Mouse (Mus musculus) thymus, adult 2 months (tissue): Measurements from ENCODE around the gene Mcrs1. TPM values are rescaled to one million over a fixed set of nuclear protein-coding genes. Genes with fewer than 3 reads are reported as not detected.
"Not testable (repeated sequence)": the region's sequence is repeated elsewhere in the genome, so short reads cannot be mapped to it uniquely, and the experiment has no call there.

Experiments used
- DNase-seq: peaks from one replicate; pipeline ENCODE4 v3.0.0; 2021
- H3K27ac ChIP-seq: fragments of 200-500 bp; 2 replicates; pipeline ENCODE4 v1.5.1; 2012; ENCODE audit warnings: low read length, control low read depth; ENCODE audit not compliant: control insufficient read depth, insufficient read depth
- H3K27me3 ChIP-seq: fragments of 200-500 bp; 2 replicates; pipeline ENCODE4 v1.6.1; 2012; ENCODE audit warnings: mild to moderate bottlenecking, low read length, moderate library complexity, mixed read lengths; ENCODE audit not compliant: control insufficient read depth, insufficient read depth
- H3K36me3 ChIP-seq: fragments of 200-500 bp; 2 replicates; pipeline ENCODE4 v1.6.1; 2012; ENCODE audit warnings: mild to moderate bottlenecking, low read length, moderate library complexity; ENCODE audit not compliant: control insufficient read depth, insufficient read depth
- H3K4me1 ChIP-seq: fragments of 200-500 bp; replicated peaks from 2 replicates; pipeline ENCODE4 v1.6.1; 2012; ENCODE audit warnings: low read length; ENCODE audit not compliant: control insufficient read depth, insufficient read depth
- H3K4me3 ChIP-seq: fragments of 200-500 bp; 2 replicates; pipeline ENCODE4 v1.5.1; 2012; ENCODE audit warnings: mild to moderate bottlenecking, low read length, control low read depth, moderate library complexity; ENCODE audit not compliant: control insufficient read depth, insufficient read depth
- CTCF ChIP-seq: fragments of 200-500 bp; IDR thresholded peaks from 2 replicates; pipeline ENCODE4 v1.5.1; 2012; ENCODE audit warnings: mild to moderate bottlenecking, control low read depth, low read length, moderate library complexity, borderline replicate concordance; ENCODE audit not compliant: control insufficient read depth, poor library complexity, insufficient read depth; ENCODE audit errors: extremely low read depth
- POLR2A ChIP-seq: fragments of 200-500 bp; IDR thresholded peaks from 2 replicates; pipeline ENCODE4 v1.6.1; 2012; ENCODE audit warnings: mild to moderate bottlenecking, low read length, control low read depth, moderate library complexity; ENCODE audit not compliant: control insufficient read depth, poor library complexity, insufficient read depth; ENCODE audit errors: extremely low read depth
- WGBS: fragments of 180-500 bp; shearing (Covaris S2); methylation state at CpG from one replicate; pipeline ENCODE4 v1.1.7; 2018; 5-methylcytosine and 5-hydroxymethylcytosine counted together
- polyA plus RNA-seq: library from polyadenylated mRNA; depleted of rRNA; stranded (reverse); fragments of >200 nt; gene quantifications from 2 replicates; pipeline ENCODE4 v1.2.3, GENCODE M21; 2012

The Mcrs1 gene
- polyA plus RNA-seq, 1 experiment: 131 TPM

DNA sequence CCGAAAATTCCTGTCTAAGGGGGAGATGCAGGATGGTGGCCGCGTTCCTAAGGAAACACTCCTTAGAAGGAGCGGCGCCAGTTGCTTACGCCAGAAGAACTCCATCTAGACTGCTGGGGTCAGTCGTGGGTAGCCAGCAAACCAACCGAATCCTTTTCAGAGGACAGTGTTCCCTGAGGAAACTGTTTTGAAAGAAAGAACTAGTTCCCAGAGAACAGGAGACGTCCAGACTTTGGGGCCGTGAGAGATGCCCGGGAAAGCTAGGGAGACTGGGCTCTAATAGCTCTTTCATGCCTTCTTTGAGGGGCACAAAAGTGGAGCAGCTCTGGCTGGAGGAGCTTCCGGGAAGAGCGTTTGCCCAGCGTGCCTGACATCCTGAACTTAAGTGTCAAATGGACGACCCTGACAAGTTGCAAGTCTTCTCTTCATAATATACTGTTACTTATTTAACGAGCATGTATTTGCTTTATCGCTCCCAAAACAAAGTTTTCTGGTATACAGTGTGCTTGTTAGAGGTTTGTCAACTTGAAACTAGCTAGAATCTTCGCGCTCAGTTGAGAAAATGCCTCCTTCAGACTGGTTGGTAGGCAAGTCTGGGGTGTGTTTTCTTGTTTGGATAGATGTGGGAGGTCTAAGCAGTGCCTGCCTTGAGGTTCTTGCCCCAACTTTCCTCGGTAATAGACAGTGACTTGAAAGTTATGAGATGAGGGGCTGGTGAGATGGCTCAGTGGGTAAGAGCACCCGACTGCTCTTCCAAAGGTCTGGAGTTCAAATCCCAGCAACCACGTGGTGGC is 817 bp upstream of the Mcrs1 start:
- 5% methylated on average over 22 of the region's 22 CpGs for WGBS

DNA sequence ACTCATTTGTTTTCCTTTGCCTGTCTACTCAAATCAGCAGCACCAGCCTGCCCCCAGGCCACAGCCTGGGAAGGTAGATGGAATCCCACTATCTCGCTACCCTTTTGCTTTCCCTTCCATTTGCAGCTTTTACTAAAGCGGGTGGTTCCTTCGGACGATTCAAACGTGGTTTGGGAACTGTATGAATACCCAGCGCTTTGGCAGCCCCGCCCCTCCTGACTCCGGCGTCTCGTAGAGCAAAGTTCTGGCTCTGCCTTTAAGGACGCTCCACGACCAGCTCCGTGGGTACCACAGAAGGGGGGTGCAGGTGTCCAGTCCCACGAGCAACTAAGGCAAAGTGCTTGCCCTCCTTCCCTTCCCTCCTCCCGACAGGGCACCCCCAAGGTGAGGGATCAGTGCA is 650 bp downstream of the Mcrs1 start:
- H3K27ac ChIP-seq, H3K27me3 ChIP-seq, DNase-seq: not testable (repeated sequence)
- H3K4me1 ChIP-seq: peaks cover 14% of the 10 kb centered on the region
- 2% methylated on average over 15 of the region's 15 CpGs for WGBS
- H3K4me3 ChIP-seq: peak overlapping the region; percentile 64
- peaks cover 20% of the 10 kb centered on the region for H3K36me3 ChIP-seq

More for the DNA sequence above, 817 bp upstream of the Mcrs1 start:
- Histone ChIP-seq H3K27ac (peak overlapping the region; percentile 74), H3K27me3 (no peaks in the 10 kb centered on the region), H3K4me3 (peak overlapping the region; percentile 64), H3K36me3 (peaks cover 6% of the 10 kb centered on the region), H3K4me1 (peaks cover 14% of the 10 kb centered on the region)
- 0 out of 2 replicates have a peak, but pooled peaks have one; percentile 3 for TF ChIP-seq POLR2A
- no peak for TF ChIP-seq CTCF
- no peak for DNase-seq

DNA sequence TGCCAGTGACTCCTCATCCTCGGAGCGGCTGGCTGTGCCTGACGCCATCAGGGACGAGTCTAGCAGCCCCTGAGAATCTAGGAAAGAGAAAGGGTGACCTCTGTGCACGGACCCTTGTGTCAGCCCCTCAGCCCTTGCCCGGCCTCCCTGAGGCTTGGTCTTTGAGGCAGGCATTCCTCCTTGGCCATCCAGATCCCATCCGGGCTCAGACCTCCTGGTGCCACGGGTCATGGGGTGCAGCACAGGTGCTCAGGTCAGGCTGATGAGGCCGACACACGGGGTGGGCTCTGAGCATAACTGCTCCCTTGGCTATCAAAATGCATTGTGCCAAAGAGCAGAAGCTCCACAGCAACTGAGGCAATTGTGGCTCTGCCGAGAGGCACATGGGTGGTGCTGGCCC is 1.8 kb downstream of the Mcrs1 start:
- WGBS: 96% methylated on average over 11 of the region's 11 CpGs
- Histone ChIP-seq H3K36me3 (peaks cover 24% of the 10 kb centered on the region), H3K27me3 (no peaks in the 10 kb centered on the region), H3K4me1 (peaks cover 14% of the 10 kb centered on the region), H3K27ac (no peak overlapping the region), H3K4me3 (no peak overlapping the region)
- no peak for DNase-seq
- TF ChIP-seq POLR2A: no peak
- no peak for TF ChIP-seq CTCF

DNA sequence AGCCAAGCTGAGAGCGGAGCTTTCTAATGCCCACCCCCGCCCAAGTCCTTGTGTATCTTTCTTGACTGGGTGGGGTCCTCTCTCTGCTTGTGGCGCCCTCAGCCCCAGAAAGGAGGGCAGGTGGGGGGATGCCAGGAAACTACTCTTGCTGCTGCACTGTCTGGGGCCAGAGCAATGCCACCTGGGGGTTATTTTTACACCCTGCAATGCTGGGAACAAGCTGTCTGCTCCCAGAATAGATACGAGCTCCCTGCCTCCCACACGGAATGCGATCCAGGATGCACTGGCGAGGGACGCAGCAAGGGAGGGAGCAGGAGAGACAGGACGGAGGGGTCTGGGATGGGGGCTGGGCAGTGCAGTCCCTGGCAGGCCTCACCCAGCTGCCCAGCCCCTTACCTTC is 2.8 kb downstream of the Mcrs1 start:
- DNase-seq: no peak
- Histone ChIP-seq H3K36me3 (peaks cover 24% of the 10 kb centered on the region), H3K27ac (no peak overlapping the region), H3K4me3 (no peak overlapping the region), H3K4me1 (peaks cover 14% of the 10 kb centered on the region), H3K27me3 (no peaks in the 10 kb centered on the region)
- no peak for TF ChIP-seq CTCF
- no peak for TF ChIP-seq POLR2A
- 98% methylated on average over 9 of the region's 9 CpGs for WGBS

DNA sequence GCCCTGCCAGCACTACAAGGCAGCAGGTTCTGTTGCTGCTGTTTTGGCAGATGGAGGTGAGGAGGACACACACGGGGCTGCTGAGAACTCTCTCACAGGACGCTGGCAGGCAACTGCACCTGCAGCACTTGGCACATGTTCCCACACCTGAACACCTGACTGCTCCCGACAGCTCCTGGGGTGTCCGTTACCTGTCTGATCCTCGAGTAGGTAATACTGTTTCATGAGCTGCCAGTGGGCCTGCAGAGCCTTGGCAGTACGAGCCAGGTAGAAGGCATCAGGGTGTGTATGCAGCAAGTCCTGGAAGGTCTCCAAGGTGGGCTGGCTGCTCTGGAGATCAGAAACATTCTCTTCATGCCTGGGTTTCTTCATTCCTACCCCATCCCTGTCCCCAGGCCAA is 5.0 kb downstream of the Mcrs1 start:
- not testable (repeated sequence) for H3K4me3 ChIP-seq, DNase-seq, H3K27ac ChIP-seq, H3K27me3 ChIP-seq, H3K4me1 ChIP-seq
- H3K36me3 ChIP-seq: peaks cover 39% of the 10 kb centered on the region
- WGBS: 91% methylated on average over 6 of the region's 6 CpGs

DNA sequence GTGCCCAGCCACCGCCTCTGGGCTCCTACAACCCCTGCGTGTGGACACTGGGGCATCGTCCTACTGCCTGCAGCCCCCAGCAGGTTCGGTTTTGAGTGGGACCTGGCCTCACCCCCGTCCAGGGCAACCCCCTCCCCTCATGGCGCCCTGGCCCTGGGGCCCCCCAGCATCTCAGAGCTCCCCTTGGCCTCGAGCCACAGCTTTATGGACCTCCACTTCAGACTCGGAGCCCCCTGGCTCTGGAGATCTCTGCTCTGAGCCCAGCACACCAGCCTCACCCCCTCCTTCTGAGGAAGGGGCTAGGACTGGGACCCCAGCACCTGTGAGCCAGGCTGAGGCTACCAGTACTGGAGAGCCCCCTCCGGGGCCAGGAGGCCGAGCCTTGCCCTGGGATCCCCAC is 9.7 kb downstream of the Mcrs1 start:
- Histone ChIP-seq H3K27ac (no peak overlapping the region), H3K27me3 (no peaks in the 10 kb centered on the region), H3K4me3 (no peak overlapping the region), H3K36me3 (peaks cover 41% of the 10 kb centered on the region), H3K4me1 (peaks cover 23% of the 10 kb centered on the region)
- TF ChIP-seq POLR2A (no peak), CTCF (no peak)
- 95% methylated on average over 10 of the region's 10 CpGs for WGBS
- no peak for DNase-seq

DNA sequence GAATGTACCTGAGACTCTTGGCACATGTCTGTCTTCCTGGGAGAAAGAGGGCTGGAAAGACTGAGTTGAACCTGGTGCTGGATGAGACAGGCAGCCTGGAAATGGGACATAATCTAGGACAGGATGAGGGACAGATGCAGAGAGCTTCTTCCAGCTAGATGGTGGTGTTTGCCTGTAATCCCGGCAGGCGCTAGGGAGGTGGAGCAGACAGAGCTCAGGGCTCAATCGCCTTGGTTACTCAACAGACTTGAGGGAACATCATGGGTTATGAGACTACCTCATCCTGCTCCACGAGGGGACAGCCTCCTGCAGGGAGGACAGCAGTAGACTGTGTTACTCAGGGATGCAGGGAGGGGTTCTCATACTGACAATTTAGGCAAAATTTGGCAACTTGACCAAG is 10.5 kb downstream of the Mcrs1 start:
- 87% methylated on average over 4 of the region's 4 CpGs for WGBS
- DNase-seq: no peak
- Histone ChIP-seq H3K36me3 (peaks cover 33% of the 10 kb centered on the region), H3K27ac (no peak overlapping the region), H3K4me1 (peaks cover 28% of the 10 kb centered on the region), H3K27me3 (no peaks in the 10 kb centered on the region), H3K4me3 (no peak overlapping the region)
- no peak for TF ChIP-seq POLR2A
- TF ChIP-seq CTCF: no peak
